In genomic region chr5:144793374-144793773, GRCm38 (mm10) we compare ENCODE assay signal across 1 mouse cellular context.
A peak's percentile ranks its signal among the peaks of the same experiment; 100 is the strongest.
TF ChIP-seq lines count a peak whose summit lies in the region.

No protein-coding gene starts in this region.

TF ChIP-seq in MEL, 35 proteins besides CTCF, POLR2A, EP300 and RAD21 (continued from another document):
- no peak for TF ChIP-seq NRF1 (IDR thresholded peaks at IDR 0.05; ENCODE audit: insufficient read depth, low read depth, low read length, poor library complexity, severe bottlenecking)
- no peak for TF ChIP-seq ETS1 (IDR thresholded peaks at IDR 0.05; ENCODE audit: low read depth, low read length)
- TF ChIP-seq KAT2A (conservative IDR thresholded peaks at IDR 0.05; ENCODE audit: low read depth, low read length): no peak
- peak; percentile 18; the same call in 1 of the 2 replicates for TF ChIP-seq SMC3 (IDR thresholded peaks at IDR 0.05; ENCODE audit: low read depth, low read length)
- TF ChIP-seq MYB (IDR thresholded peaks at IDR 0.05; ENCODE audit: low read depth, low read length): no peak
